Mouse (Mus musculus): ENCODE results near the gene Rnf212b. TPM values are rescaled to one million over a fixed set of nuclear protein-coding genes. Genes with fewer than 3 reads are reported as not detected.

The Rnf212b gene
- polyA plus RNA-seq, 1 experiment from 2014 or later: not detected

DNA sequence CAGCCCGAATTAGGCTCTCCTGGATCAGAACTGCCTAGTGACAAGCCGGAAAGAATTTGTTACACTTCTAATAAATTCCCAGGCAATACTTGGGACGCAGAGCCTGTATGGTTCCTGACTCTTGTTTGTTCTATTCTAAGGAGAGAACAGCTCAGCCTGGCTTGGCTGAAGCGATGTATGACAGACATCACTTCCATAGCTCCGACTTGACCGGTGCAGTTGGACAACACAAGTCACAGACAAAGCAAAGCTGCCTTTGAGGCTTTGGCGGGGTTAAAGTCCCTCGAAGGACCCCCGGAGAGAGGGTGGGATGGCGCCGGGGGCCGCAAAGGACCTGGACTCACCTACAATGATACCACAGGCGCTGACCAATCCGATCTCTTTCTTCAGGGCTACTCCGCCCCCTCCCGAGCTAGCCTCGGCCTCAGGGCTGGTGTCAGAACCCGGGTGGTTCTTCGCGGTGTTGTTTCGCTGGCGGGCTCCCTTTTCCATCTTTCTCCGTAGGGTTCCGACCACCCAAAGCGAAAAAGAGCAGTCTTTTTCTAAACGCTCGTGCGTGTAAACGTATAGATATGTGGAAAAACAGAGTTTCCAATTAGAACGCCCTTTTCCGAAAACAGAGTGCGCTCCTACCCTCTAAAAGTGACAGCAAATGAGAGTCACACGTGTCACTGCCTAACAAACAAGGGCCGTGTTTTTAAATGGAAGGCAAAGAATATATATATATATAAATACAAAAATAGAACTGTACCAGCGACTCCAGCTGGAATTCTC lies 32.9 kb upstream of the Rnf212b start:
- ChIA-PET POLR2A (no interaction called here), CTCF (interaction anchor here (1.1 kb wide), 1 partner anchor 31 kb away, joined by 3 read pairs; no protein-coding TSS in a partner anchor)
- DNase-seq (ENCODE audit: low read depth, low spot score): no peak
- ATAC-seq: peak; percentile 62
- H3K27me3 ChIP-seq: peaks cover 18% of the 10 kb centered on the region
- in situ Hi-C loops (cut with MboI; ENCODE audit: low pct_unique_long_range_greater_than_20kb): loop anchor here (5.0 kb wide), 1 partner anchor 64 kb away; no protein-coding TSS in a partner anchor
- no peak for TF ChIP-seq CTCF (IDR thresholded peaks at IDR 0.05)

DNA sequence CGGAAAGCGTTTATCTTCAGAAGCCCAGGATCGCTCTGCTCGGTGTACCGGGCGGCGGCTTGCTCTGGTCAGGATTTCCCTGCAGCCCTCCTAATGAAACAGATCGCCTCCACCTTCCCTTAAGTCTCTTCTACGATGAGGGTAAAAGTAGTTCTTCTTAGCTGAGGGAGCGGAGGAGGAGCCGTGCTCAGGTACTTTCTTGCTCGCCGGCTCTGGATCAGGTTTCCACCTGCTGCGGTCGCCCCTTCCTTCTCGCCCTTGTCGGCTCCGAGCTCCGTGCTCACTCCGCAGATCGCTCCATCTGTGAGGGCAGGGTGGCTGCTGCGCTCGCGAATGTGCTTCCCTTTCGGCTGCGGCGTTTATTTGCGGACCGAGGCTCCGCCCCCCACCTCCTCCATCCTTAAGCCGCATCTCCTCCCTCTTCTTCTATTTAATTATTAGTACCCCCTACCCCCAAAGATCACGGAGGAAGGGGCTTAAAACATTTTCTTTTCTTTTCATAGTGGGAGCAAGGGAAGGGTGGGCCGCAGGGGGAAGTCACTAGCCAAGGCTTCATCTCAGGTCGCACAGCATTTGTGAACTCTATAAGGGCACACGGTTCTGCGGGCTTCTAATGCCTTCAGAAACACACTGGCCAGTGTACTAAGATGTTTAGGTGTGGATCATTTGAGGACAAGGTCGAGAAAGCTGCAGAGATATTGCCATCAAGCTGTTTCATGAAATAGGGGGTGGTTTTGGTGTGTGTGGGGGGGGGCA lies 32.2 kb upstream of the Rnf212b start, which contains the start of gene Slc7a8:
Slc7a8 (minus strand) TSS at position 337 of the 756 bp plus-strand sequence.
- H3K27me3 ChIP-seq: peaks cover 18% of the 10 kb centered on the region
- ATAC-seq: no peak
- CTCF ChIA-PET: no interaction called here
- in situ Hi-C loops (cut with MboI; ENCODE audit: low pct_unique_long_range_greater_than_20kb): loop anchor here (5.0 kb wide), 1 partner anchor 64 kb away; no protein-coding TSS in a partner anchor
- POLR2A ChIA-PET: no interaction called here
- no peak for DNase-seq (ENCODE audit: low read depth, low spot score)
- TF ChIP-seq CTCF (IDR thresholded peaks at IDR 0.05): no peak

GRCm38 (mm10) chr14:54782971-54783370 lies 31.0 kb upstream of the Rnf212b start:
- CTCF ChIA-PET: interaction anchor here (1.5 kb wide), 1 partner anchor 10 kb away, joined by 3 read pairs; no protein-coding TSS in a partner anchor
- ATAC-seq (no peak), DNase-seq (ENCODE audit: low read depth, low spot score) (no peak)
- POLR2A ChIA-PET: no interaction called here
- peaks cover 18% of the 10 kb centered on the region for H3K27me3 ChIP-seq
- in situ Hi-C loops (cut with MboI; ENCODE audit: low pct_unique_long_range_greater_than_20kb): loop anchor here (5.0 kb wide), 1 partner anchor 66 kb away; no protein-coding TSS in a partner anchor
- no peak for TF ChIP-seq CTCF (IDR thresholded peaks at IDR 0.05)

DNA sequence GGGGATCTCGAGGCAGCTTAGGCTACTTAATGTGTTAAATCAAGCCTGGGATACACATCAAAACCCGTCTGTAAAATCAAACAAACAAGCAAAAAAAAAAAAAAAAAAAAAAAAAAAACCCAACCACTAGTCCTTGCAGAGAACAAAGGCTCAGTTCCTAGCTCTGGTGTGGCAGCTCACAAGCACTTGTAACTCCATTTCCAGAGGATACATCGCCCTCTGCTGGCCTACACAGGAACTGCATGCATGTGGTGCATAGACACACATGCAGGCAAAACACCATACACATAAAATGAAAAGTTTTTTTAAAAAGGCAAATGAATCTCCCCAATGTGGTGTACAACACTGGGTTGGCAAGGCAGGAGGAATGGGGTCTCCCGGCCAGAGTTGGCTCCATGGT lies 28.0 kb upstream of the Rnf212b start:
- peak; percentile 81 for TF ChIP-seq CTCF (IDR thresholded peaks at IDR 0.05)
- DNase-seq (ENCODE audit: low read depth, low spot score) (no peak), ATAC-seq (no peak)
- ChIA-PET POLR2A (no interaction called here), CTCF (interaction anchor here (0.8 to 2.1 kb wide), 11 partner anchors 9 to 76 kb away, joined by 3 to 17 read pairs (median 4); partner anchors contain the start of gene Cebpe)
- peaks cover 12% of the 10 kb centered on the region for H3K27me3 ChIP-seq
- in situ Hi-C loops (cut with MboI; ENCODE audit: low pct_unique_long_range_greater_than_20kb): no loop called here

DNA sequence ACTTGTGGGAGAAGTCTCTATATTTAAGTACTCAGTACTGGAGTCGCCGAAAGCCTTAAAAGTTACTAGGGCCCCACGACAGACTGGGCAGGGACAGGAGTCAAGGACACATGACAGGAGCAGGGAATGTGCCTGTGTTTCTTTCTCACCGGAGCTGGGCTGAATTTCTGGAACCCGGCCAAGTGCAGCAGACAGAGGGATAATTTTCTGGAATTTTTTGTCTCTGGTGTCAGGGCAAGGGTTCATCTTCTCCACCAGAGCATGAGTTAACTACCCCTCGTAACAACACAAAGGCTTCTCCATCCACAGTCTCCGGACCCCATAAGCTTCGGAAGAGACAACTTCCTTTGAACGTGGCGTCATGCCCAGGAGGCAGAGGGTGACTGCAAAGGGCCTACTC lies 27.5 kb upstream of the Rnf212b start:
- peaks cover 7% of the 10 kb centered on the region for H3K27me3 ChIP-seq
- POLR2A ChIA-PET: no interaction called here
- DNase-seq (ENCODE audit: low read depth, low spot score) (no peak), ATAC-seq (peak; percentile 21)
- CTCF ChIA-PET: interaction anchor here (1.0 to 2.1 kb wide), 10 partner anchors 10 to 74 kb away, joined by 3 to 17 read pairs (median 4); partner anchors contain the start of gene Cebpe
- in situ Hi-C loops (cut with MboI; ENCODE audit: low pct_unique_long_range_greater_than_20kb): no loop called here
- no peak for TF ChIP-seq CTCF (IDR thresholded peaks at IDR 0.05)

DNA sequence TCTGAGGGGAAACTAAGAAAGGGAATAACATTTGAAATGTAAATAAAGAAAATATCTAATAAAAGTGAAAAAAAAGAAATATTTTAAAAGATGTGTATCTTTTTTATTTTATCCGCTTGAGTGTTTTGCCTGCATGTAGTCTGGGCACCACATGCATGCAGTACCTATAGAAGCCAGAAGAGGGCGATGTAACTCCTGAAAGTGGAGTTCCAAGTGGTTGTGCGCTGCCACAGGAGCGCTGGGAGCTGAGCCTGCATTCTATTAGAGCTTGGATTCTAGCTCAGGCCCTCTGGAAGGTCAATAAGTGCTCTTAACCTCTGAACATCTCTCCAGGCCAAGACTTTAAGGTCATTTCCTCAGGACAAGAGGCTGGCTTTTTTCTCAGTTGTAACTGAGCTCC lies 26.7 kb upstream of the Rnf212b start:
- in situ Hi-C loops (cut with MboI; ENCODE audit: low pct_unique_long_range_greater_than_20kb): no loop called here
- CTCF ChIA-PET: interaction anchor here (0.9 kb wide), 1 partner anchor 81 kb away, joined by 3 read pairs; no protein-coding TSS in a partner anchor
- peaks cover 3% of the 10 kb centered on the region for H3K27me3 ChIP-seq
- ATAC-seq (no peak), DNase-seq (ENCODE audit: low read depth, low spot score) (no peak)
- POLR2A ChIA-PET: no interaction called here
- TF ChIP-seq CTCF (IDR thresholded peaks at IDR 0.05): peak; percentile 66

GRCm38 (mm10) chr14:54788231-54788630 lies 25.7 kb upstream of the Rnf212b start:
- ChIA-PET POLR2A (no interaction called here), CTCF (no interaction called here)
- in situ Hi-C loops (cut with MboI; ENCODE audit: low pct_unique_long_range_greater_than_20kb): no loop called here

GRCm38 (mm10) chr14:54792166-54792565 lies 21.8 kb upstream of the Rnf212b start:
- ChIA-PET CTCF (no interaction called here), POLR2A (no interaction called here)
- ATAC-seq (no peak), DNase-seq (ENCODE audit: low read depth, low spot score) (no peak)
- no peaks in the 10 kb centered on the region for H3K27me3 ChIP-seq
- no peak for TF ChIP-seq CTCF (IDR thresholded peaks at IDR 0.05)
- in situ Hi-C loops (cut with MboI; ENCODE audit: low pct_unique_long_range_greater_than_20kb): no loop called here

More at GRCm38 (mm10) chr14:54788231-54788630, 25.7 kb upstream of the Rnf212b start:
- TF ChIP-seq CTCF (IDR thresholded peaks at IDR 0.05): no peak
- no peak for DNase-seq (ENCODE audit: low read depth, low spot score)
- no peak for ATAC-seq
- H3K27me3 ChIP-seq: peaks cover 3% of the 10 kb centered on the region

DNA sequence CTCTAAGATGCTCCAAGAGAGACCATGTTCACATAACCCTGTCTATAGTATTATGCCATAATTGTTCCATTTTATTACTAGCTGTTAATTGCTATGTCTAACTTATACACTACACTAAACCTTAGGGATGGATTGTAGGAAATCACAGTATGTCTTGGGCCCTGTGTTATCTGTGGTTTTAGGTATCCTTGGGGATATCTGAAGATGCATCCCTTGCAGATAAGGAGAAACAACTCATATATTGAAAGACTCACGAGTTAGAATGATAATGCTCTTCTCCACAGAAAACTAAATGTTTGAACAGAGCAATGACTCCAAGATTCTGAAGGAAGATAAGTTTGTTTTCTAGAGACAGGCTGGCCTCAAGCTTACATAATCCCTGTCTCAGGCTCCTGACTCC lies 20.6 kb upstream of the Rnf212b start:
- H3K27me3 ChIP-seq: no peaks in the 10 kb centered on the region
- ATAC-seq (no peak), DNase-seq (ENCODE audit: low read depth, low spot score) (no peak)
- in situ Hi-C loops (cut with MboI; ENCODE audit: low pct_unique_long_range_greater_than_20kb): no loop called here
- CTCF ChIA-PET: no interaction called here
- POLR2A ChIA-PET: no interaction called here
- no peak for TF ChIP-seq CTCF (IDR thresholded peaks at IDR 0.05)

DNA sequence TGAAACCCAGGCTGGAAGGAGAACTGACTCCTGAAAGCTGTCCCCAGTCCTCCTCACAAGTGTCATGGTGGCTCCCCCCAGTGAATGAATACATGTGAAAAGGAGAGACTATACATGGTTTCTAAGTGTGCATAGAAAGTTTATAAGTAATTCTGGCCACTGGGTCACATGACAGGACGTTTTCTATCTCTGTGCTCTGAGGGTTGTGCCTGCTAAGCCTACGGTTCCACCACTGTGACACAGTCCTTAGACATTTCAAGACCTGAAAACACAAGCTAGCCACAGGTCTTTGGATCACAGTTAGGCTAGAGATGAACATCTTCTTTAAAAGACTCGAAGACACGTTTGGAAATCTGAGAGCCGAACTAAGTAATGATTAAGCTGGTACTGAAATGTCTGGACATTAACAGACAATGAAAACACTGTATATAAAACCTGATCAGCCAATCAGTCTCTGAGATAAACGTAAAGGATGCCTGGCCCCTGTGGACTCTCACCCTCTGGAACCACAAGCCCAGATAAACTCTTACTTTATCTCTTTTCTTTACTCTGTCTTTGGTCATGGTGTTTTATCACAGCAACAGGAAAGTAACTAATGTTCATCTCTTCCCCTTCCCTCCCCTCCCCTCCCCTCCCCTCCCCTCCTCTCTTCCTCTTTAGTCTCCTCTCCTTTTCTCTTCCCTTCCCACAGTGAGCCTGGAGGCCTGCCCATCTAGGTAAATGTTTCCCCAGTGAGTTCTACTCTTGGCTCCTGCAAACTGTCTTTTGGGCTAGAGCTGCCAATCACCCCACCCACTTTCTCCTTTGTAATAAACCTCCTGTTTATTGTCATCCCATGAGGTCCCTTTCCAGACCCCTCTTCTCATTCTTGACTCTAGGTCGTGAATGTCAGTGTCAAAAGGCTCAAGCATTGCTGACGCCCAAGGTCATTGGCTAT lies 19.8 kb upstream of the Rnf212b start:
- no peaks in the 10 kb centered on the region for H3K27me3 ChIP-seq
- ATAC-seq (no peak), DNase-seq (ENCODE audit: low read depth, low spot score) (no peak)
- no peak for TF ChIP-seq CTCF (IDR thresholded peaks at IDR 0.05)
- in situ Hi-C loops (cut with MboI; ENCODE audit: low pct_unique_long_range_greater_than_20kb): no loop called here
- CTCF ChIA-PET: no interaction called here
- POLR2A ChIA-PET: no interaction called here
